Mouse (Mus musculus): ENCODE results near the gene Tnfsf18.

Gene Tnfsf18

GRCm38 (mm10) chr1:161494343-161494742 is at the start of gene Tnfsf18:
TSS of gene Tnfsf18 (plus strand) at chr1:161494655.
- peak; percentile 87 for DNase-seq

- peak; percentile 22 for DNase-seq
These were observed 49.6 kb upstream of the Tnfsf18 start for GRCm38 (mm10) chr1:161444858-161445257.

GRCm38 (mm10) chr1:161451683-161452245 is 42.7 kb upstream of the Tnfsf18 start:
- peak; percentile 18 for DNase-seq

- no peak for DNase-seq
These were observed 42.2 kb upstream of the Tnfsf18 start for GRCm38 (mm10) chr1:161452250-161452649.

GRCm38 (mm10) chr1:161463388-161464085 is 30.9 kb upstream of the Tnfsf18 start:
- DNase-seq: peak; percentile 67

- DNase-seq: no peak
These were observed 17.2 kb upstream of the Tnfsf18 start for GRCm38 (mm10) chr1:161477221-161477620.

GRCm38 (mm10) chr1:161479854-161480253 is 14.6 kb upstream of the Tnfsf18 start:
- no peak for DNase-seq

GRCm38 (mm10) chr1:161482211-161482610 is 12.2 kb upstream of the Tnfsf18 start:
- DNase-seq: no peak

GRCm38 (mm10) chr1:161487069-161487468 is 7.4 kb upstream of the Tnfsf18 start:
- DNase-seq: no peak

- no peak for DNase-seq
These were observed 2.7 kb upstream of the Tnfsf18 start for GRCm38 (mm10) chr1:161491766-161492165.

- no peak for DNase-seq
These were observed 2.6 kb downstream of the Tnfsf18 start for GRCm38 (mm10) chr1:161496866-161497645.

GRCm38 (mm10) chr1:161500114-161500810 is 5.8 kb downstream of the Tnfsf18 start:
- DNase-seq: no peak

- no peak for DNase-seq
These were observed 6.3 kb downstream of the Tnfsf18 start for GRCm38 (mm10) chr1:161500811-161501146.

GRCm38 (mm10) chr1:161506317-161506716 is 11.9 kb downstream of the Tnfsf18 start:
- DNase-seq: no peak

GRCm38 (mm10) chr1:161507623-161508047 is 13.2 kb downstream of the Tnfsf18 start:
- DNase-seq: peak; percentile 65

GRCm38 (mm10) chr1:161517355-161517754 is 22.9 kb downstream of the Tnfsf18 start:
- DNase-seq: no peak

GRCm38 (mm10) chr1:161520223-161520622 is 25.8 kb downstream of the Tnfsf18 start:
- DNase-seq: no peak

- no peak for DNase-seq
These were observed 33.7 kb downstream of the Tnfsf18 start for GRCm38 (mm10) chr1:161528173-161528572.

GRCm38 (mm10) chr1:161550596-161551095 is 56.2 kb downstream of the Tnfsf18 start:
- DNase-seq: no peak

GRCm38 (mm10) chr1:161552098-161552497 is 57.6 kb downstream of the Tnfsf18 start:
- no peak for DNase-seq

All from lung, postnatal 10 days (tissue).